Mouse (Mus musculus): Measurements from ENCODE around the gene Sulf2. TPM values are rescaled to one million over a fixed set of nuclear protein-coding genes. Genes with fewer than 3 reads are reported as not detected.
A peak's percentile ranks its signal among the peaks of the same experiment; 100 is the strongest.

Gene Sulf2
- polyA plus RNA-seq, 1 experiment: 25.8 TPM

DNA sequence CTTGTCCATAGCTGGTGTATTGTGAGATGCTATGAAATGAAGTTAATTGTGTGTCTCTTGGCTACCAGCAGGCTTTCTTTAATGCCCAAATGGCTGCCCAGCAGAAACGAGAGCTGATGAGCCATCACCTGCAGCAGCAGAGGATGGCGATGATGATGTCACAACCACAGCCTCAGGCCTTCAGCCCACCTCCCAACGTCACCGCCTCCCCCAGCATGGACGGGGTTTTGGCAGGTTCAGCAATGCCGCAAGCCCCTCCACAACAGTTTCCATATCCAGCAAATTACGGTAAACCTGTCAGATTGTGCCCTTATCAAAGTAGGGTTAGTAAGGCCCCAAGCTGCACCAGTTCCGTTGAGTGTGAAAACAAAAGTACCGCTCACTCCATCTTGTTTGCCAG lies 87.2 kb downstream of the Sulf2 start:
- no peaks in the 10 kb centered on the region for H3K27me3 ChIP-seq (ENCODE audit: control insufficient read depth, insufficient read depth, insufficient read length)
- TF ChIP-seq MYOD1 (IDR thresholded peaks at IDR 0.05; ENCODE audit: control insufficient read depth, insufficient read length, low read depth) (no peak), CTCF (IDR thresholded peaks at IDR 0.05; ENCODE audit: control insufficient read depth, insufficient read depth, insufficient read length) (no peak), USF1 (IDR thresholded peaks at IDR 0.05; ENCODE audit: low read depth) (no peak)
- H3K79me3 ChIP-seq (ENCODE audit: low read depth): no peaks in the 10 kb centered on the region
- H3ac ChIP-seq (ENCODE audit: control insufficient read depth, insufficient read length, low read depth): no peak overlapping the region
- H3K36me3 ChIP-seq (ENCODE audit: control insufficient read depth, insufficient read depth): peaks cover 73% of the 10 kb centered on the region
- H3K4me3 ChIP-seq (ENCODE audit: insufficient read depth, poor library complexity, severe bottlenecking): no peak overlapping the region
- H3K79me2 ChIP-seq (ENCODE audit: control insufficient read depth, insufficient read depth): no peaks in the 10 kb centered on the region

DNA sequence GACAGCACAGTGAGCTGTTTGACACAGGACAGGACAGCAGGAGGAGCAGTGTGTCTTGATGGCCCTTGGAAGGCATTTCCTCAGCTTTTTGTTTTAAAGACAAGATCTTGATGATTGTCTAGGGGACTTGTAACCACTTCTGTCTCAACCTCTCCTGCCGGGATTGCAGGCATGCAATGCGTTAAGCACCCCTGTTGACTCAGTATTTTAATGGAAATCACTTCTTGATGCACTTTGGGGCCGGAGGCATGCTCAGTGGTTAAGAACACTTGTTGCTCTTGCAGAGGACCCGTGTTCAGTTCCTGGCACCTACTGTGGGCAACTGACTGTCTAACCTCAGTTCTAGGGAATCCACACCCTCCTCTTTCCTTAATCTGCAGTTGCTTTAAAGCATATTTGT lies 89.0 kb downstream of the Sulf2 start:
- Histone ChIP-seq H3K4me3 (ENCODE audit: insufficient read depth, poor library complexity, severe bottlenecking) (no peak overlapping the region), H3K79me3 (ENCODE audit: low read depth) (no peaks in the 10 kb centered on the region), H3ac (ENCODE audit: control insufficient read depth, insufficient read length, low read depth) (no peak overlapping the region), H3K79me2 (ENCODE audit: control insufficient read depth, insufficient read depth) (no peaks in the 10 kb centered on the region), H3K27me3 (ENCODE audit: control insufficient read depth, insufficient read depth, insufficient read length) (no peaks in the 10 kb centered on the region), H3K36me3 (ENCODE audit: control insufficient read depth, insufficient read depth) (peaks cover 79% of the 10 kb centered on the region)
- TF ChIP-seq CEBPB (IDR thresholded peaks at IDR 0.05; ENCODE audit: low read depth): no peak
- TF ChIP-seq MAX (IDR thresholded peaks at IDR 0.05): no peak
- no peak for TF ChIP-seq MYOD1 (IDR thresholded peaks at IDR 0.05; ENCODE audit: control insufficient read depth, insufficient read length, low read depth)
- no peak for TF ChIP-seq CTCF (IDR thresholded peaks at IDR 0.05; ENCODE audit: control insufficient read depth, insufficient read depth, insufficient read length)
- TF ChIP-seq FOSL1 (IDR thresholded peaks at IDR 0.05; ENCODE audit: insufficient read depth, low read length, poor library complexity, severe bottlenecking): no peak

DNA sequence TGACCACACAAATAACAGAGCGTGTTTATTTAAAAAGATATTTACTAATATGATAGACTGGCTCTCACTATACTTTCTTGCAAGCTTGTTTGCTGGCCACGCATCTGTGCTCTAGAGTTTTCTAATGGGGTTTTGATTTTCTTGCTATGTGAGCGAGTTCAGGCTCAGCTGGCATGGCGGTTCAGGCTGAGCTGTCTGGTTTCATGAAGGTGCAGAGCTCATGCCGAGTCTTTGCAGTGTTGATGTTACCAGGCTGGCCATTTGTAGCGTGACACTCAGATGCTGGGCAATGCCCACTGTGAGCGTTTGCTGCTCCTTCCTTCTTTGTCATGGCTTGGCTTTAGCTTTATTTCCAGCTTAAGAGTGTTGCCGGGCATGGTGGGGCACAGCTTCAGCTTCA lies 93.0 kb downstream of the Sulf2 start:
- no peaks in the 10 kb centered on the region for H3K79me3 ChIP-seq (ENCODE audit: low read depth)
- no peaks in the 10 kb centered on the region for H3K79me2 ChIP-seq (ENCODE audit: control insufficient read depth, insufficient read depth)
- TF ChIP-seq FOSL1 (IDR thresholded peaks at IDR 0.05; ENCODE audit: insufficient read depth, low read length, poor library complexity, severe bottlenecking) (no peak), USF1 (IDR thresholded peaks at IDR 0.05; ENCODE audit: low read depth) (no peak), MAX (IDR thresholded peaks at IDR 0.05) (no peak), CEBPB (IDR thresholded peaks at IDR 0.05; ENCODE audit: low read depth) (no peak)
- no peak overlapping the region for H3K4me3 ChIP-seq (ENCODE audit: insufficient read depth, poor library complexity, severe bottlenecking)
- no peak overlapping the region for H3ac ChIP-seq (ENCODE audit: control insufficient read depth, insufficient read length, low read depth)
- H3K36me3 ChIP-seq (ENCODE audit: control insufficient read depth, insufficient read depth): peaks cover 77% of the 10 kb centered on the region
- no peaks in the 10 kb centered on the region for H3K27me3 ChIP-seq (ENCODE audit: control insufficient read depth, insufficient read depth, insufficient read length)

DNA sequence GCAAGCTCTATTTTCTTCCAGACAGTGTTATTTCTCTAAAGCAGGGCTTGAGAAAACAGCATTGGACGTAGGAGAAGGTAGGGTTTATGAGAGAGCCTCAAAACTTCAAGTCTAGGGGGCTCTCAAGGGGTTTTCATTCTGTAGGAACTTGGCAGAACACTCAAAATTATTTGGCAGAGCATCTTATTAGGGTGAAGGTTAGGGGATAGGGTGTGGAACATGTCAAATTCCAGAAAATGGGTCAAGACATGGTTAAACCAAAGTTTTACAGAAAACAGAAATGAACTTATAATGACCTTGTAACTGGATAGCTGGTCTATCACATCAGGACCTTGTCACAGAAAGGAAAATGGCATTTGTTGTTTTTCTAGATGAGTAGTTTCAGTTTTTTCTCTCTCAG lies 93.5 kb downstream of the Sulf2 start:
- Histone ChIP-seq H3K79me2 (ENCODE audit: control insufficient read depth, insufficient read depth) (no peaks in the 10 kb centered on the region), H3K79me3 (ENCODE audit: low read depth) (no peaks in the 10 kb centered on the region), H3K4me3 (ENCODE audit: insufficient read depth, poor library complexity, severe bottlenecking) (no peak overlapping the region), H3K36me3 (ENCODE audit: control insufficient read depth, insufficient read depth) (peaks cover 73% of the 10 kb centered on the region), H3K27me3 (ENCODE audit: control insufficient read depth, insufficient read depth, insufficient read length) (no peaks in the 10 kb centered on the region), H3ac (ENCODE audit: control insufficient read depth, insufficient read length, low read depth) (no peak overlapping the region)
- TF ChIP-seq MYOD1 (IDR thresholded peaks at IDR 0.05; ENCODE audit: control insufficient read depth, insufficient read length, low read depth) (no peak), MAX (IDR thresholded peaks at IDR 0.05) (no peak), MYOG (IDR thresholded peaks at IDR 0.05; ENCODE audit: control insufficient read depth, extremely low read depth, insufficient read length) (no peak), USF1 (IDR thresholded peaks at IDR 0.05; ENCODE audit: low read depth) (no peak), CEBPB (IDR thresholded peaks at IDR 0.05; ENCODE audit: low read depth) (no peak), CTCF (IDR thresholded peaks at IDR 0.05; ENCODE audit: control insufficient read depth, insufficient read depth, insufficient read length) (no peak), FOSL1 (IDR thresholded peaks at IDR 0.05; ENCODE audit: insufficient read depth, low read length, poor library complexity, severe bottlenecking) (no peak)

DNA sequence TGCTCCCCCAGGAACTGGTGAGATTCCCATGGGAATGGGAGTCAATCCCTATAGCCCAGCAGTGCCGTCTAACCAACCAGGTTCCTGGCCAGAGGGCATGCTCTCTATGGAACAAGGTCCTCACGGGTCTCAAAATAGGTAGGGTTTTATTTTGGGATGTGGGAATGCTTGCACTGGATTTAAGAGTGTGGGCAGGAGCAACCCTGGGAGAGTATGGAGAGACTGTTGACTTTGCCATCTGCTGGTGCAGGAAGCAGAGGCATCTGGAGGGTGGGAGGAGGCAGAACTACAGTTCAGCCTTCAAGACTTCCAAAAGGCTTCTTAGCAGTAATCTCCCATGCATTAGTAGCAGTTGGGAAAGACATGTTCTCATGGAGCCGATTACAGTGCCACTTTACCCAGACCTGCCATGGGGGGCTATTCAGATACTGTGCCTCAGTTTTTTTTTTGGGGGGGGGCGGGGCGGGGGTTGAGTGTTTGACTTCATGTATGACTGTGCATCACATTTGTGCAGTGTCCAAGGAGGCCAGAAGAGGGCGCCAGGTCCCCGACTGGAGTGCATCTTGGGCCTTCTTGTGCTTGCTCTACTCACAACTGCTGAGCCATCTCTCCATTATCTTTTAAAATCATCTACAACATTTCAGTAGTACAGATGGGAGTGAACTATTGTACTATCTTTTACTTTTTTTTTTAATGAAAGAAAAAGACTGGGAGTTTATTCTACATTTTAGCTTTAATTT lies 95.6 kb downstream of the Sulf2 start:
- TF ChIP-seq MAX (IDR thresholded peaks at IDR 0.05): no peak
- peak; percentile 46 for TF ChIP-seq CTCF (IDR thresholded peaks at IDR 0.05; ENCODE audit: control insufficient read depth, insufficient read depth, insufficient read length)
- Histone ChIP-seq H3K79me3 (ENCODE audit: low read depth) (no peaks in the 10 kb centered on the region), H3K27me3 (ENCODE audit: control insufficient read depth, insufficient read depth, insufficient read length) (no peaks in the 10 kb centered on the region), H3ac (ENCODE audit: control insufficient read depth, insufficient read length, low read depth) (no peak overlapping the region), H3K79me2 (ENCODE audit: control insufficient read depth, insufficient read depth) (no peaks in the 10 kb centered on the region), H3K36me3 (ENCODE audit: control insufficient read depth, insufficient read depth) (peaks cover 67% of the 10 kb centered on the region), H3K4me3 (ENCODE audit: insufficient read depth, poor library complexity, severe bottlenecking) (no peak overlapping the region)

DNA sequence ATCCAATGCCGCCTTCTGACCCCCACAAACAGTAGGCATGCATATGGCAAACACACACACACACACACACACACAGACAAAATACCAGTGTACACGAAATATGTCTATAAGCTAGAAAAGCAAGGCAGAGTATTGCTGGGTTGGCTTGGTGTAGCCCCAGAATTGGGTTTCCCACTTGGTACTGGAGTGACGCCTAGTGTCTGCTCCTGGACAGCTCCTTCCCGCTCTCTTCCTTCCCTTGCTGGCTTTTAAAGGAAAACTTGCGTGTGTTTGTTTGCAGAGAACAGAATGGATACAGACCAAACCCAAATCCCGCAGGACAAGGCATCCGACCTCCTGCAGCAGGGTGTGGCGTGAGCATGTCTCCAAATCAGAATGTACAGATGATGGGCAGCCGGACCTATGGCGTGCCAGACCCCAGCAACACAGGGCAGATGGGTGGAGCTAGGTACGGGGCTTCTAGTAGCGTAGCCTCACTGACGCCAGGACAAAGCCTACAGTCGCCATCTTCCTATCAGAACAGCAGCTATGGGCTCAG lies 101.4 kb downstream of the Sulf2 start:
- Histone ChIP-seq H3K79me3 (ENCODE audit: low read depth) (no peaks in the 10 kb centered on the region), H3K79me2 (ENCODE audit: control insufficient read depth, insufficient read depth) (no peaks in the 10 kb centered on the region), H3K36me3 (ENCODE audit: control insufficient read depth, insufficient read depth) (peaks cover 35% of the 10 kb centered on the region), H3ac (ENCODE audit: control insufficient read depth, insufficient read length, low read depth) (no peak overlapping the region), H3K4me3 (ENCODE audit: insufficient read depth, poor library complexity, severe bottlenecking) (no peak overlapping the region), H3K27me3 (ENCODE audit: control insufficient read depth, insufficient read depth, insufficient read length) (no peaks in the 10 kb centered on the region)
- TF ChIP-seq CEBPB (IDR thresholded peaks at IDR 0.05; ENCODE audit: low read depth) (no peak), MYOG (IDR thresholded peaks at IDR 0.05; ENCODE audit: control insufficient read depth, extremely low read depth, insufficient read length) (no peak), MAX (IDR thresholded peaks at IDR 0.05) (no peak)

All from C2C12 (cell line).